Mouse (Mus musculus) kidney, adult 2 months (tissue): Measurements from ENCODE around the gene Dab1.

Experiments used
- CTCF ChIP-seq: fragments of 200-500 bp; conservative IDR thresholded peaks from 2 replicates; pipeline ENCODE4 v1.5.1; 2011; ENCODE audit warnings: low read depth, mild to moderate bottlenecking, control low read depth, low read length, moderate library complexity, mixed read lengths; ENCODE audit not compliant: insufficient read depth, insufficient read length
- POLR2A ChIP-seq: fragments of 200-500 bp; IDR thresholded peaks from one replicate; pipeline ENCODE4 v1.6.1; 2011; ENCODE audit warnings: low read depth, low read length, control low read depth

DNA sequence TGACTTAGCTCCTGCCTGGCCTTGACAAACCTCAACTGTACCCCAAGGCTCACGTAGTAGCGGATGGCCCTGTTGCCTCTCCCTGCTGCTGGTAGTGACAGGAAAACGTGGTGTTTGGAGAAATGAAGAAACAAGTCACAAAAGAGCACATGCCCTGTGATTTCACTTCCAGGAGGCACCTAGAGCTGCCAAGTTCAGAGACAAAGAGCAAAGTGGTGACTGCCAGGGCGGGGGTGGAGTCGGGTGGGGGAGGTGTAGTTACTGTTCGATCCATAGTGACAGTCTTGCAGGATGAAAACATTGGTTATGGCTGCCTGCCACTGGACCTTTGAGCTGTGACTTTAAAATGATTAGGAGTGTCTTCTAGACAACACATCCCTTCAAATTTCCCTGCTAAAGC lies 599.6 kb downstream of the Dab1 start:
- TF ChIP-seq CTCF: no peak
- no peak for TF ChIP-seq POLR2A
